Mouse (Mus musculus): ENCODE results near the gene Slc5a2. TPM values are rescaled to one million over a fixed set of nuclear protein-coding genes. Genes with fewer than 3 reads are reported as not detected.

Gene Slc5a2
- polyA plus RNA-seq, 1 experiment from 2014 or later, result not detected

Small RNA genes within 50 kb of the gene (microRNA-seq; reads per million reads assigned to microRNA genes)
- gene Mir3103, result 0.81 reads per million

Other genes with a start within 250 kb of the Slc5a2 start
- gene Itgam, start 203.0 kb upstream of the Slc5a2 start, polyA plus RNA-seq (2016; fragmentation: Nextera tagmentation; extraction: Ambion mirVana), result 0.83 and 0.97 TPM in 2 replicates
- gene Gm49368, start 203.0 kb upstream of the Slc5a2 start, polyA plus RNA-seq (2016; fragmentation: Nextera tagmentation; extraction: Ambion mirVana), result not detected in 2 replicates
- gene Itgax, start 136.1 kb upstream of the Slc5a2 start, polyA plus RNA-seq (2016; fragmentation: Nextera tagmentation; extraction: Ambion mirVana), result 0.08 TPM in 1 of 2 replicates, not detected in the other
- not detected in 2 replicates for gene Itgad, start 111.3 kb upstream of the Slc5a2 start, polyA plus RNA-seq (2016; fragmentation: Nextera tagmentation; extraction: Ambion mirVana)
- 1.3 and 4.1 TPM in 2 replicates for gene Cox6a2, start 59.3 kb upstream of the Slc5a2 start, polyA plus RNA-seq (2016; fragmentation: Nextera tagmentation; extraction: Ambion mirVana)
- gene Armc5, start 28.3 kb upstream of the Slc5a2 start, polyA plus RNA-seq (2016; fragmentation: Nextera tagmentation; extraction: Ambion mirVana), result 16.4 and 17.4 TPM in 2 replicates
- 13.8 and 14.1 TPM in 2 replicates for gene 9130023H24Rik, start 27.6 kb upstream of the Slc5a2 start, polyA plus RNA-seq (2016; fragmentation: Nextera tagmentation; extraction: Ambion mirVana)
- 50.9 and 63.1 TPM in 2 replicates for gene Tgfb1i1, start 18.8 kb upstream of the Slc5a2 start, polyA plus RNA-seq (2016; fragmentation: Nextera tagmentation; extraction: Ambion mirVana)
- gene BC017158, start 32.5 kb downstream of the Slc5a2 start, polyA plus RNA-seq (2016; fragmentation: Nextera tagmentation; extraction: Ambion mirVana), result 21.7 and 27.4 TPM in 2 replicates
- 13.5 and 16.7 TPM in 2 replicates for gene Rgs10, start 153.1 kb downstream of the Slc5a2 start, polyA plus RNA-seq (2016; fragmentation: Nextera tagmentation; extraction: Ambion mirVana)
- 35.3 and 38.3 TPM in 2 replicates for gene Tial1, start 196.1 kb downstream of the Slc5a2 start, polyA plus RNA-seq (2016; fragmentation: Nextera tagmentation; extraction: Ambion mirVana)